Mouse (Mus musculus) kidney, postnatal 36 days (tissue): ENCODE results near the gene Kidins220.

Experiments
- DNase-seq, 2 experiments: peaks; one replicate each; pipeline ENCODE4 v3.0.0; 2021 to 2022; ENCODE audit warnings: mixed read lengths in 2 of 2

The Kidins220 gene

DNA sequence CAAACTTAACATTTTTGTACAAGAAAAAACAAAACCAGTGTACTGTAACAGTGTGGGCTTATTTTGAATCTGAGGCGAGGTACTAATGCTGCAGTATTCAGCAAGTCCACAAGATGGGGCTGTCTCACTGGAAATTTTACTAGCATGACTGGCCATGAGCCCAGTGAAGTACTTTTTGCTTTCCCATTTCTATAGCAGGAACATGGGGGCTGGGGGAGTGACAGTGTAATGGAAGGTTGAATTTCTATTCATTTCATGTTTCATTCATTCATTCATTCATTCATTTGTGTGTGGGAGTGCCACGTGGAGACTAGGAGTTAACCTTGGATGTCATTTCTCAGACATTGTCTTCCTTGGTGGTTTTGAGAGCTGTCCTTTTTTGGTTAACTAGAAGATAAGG lies 52.7 kb downstream of the Kidins220 start:
- peak; percentile 32 to 72 for DNase-seq

DNA sequence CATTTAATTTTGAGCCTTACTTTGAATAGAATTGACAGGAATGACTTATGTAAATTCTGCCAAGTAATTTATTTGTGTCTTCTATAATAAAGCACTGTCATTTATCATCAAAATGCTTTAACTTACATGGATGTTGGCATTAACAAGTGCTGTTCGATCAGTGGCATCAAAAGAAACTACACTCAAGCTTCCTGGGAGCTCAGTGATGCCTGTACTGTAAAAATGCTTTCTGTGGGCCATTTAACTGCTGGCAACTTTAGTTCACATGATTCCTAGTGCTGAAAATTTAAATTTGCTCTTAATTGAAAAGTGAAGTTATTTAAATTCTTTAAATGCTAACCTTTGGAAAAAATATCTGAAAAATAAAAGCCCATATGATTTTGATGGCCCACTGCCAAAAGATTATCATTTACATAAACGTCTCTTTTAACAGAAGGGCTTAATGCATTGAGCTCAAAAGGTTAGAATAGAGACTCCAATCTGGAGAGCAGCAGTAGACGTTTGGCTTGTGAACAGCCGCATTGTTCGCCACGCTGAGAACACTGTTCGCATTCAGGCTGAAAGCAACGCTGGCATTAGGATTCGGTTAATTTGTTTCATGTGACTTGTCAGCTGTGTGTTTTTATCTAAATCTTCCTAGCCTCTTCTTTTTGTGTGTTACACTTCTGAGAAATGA lies 59.1 kb downstream of the Kidins220 start:
- no peak for DNase-seq

DNA sequence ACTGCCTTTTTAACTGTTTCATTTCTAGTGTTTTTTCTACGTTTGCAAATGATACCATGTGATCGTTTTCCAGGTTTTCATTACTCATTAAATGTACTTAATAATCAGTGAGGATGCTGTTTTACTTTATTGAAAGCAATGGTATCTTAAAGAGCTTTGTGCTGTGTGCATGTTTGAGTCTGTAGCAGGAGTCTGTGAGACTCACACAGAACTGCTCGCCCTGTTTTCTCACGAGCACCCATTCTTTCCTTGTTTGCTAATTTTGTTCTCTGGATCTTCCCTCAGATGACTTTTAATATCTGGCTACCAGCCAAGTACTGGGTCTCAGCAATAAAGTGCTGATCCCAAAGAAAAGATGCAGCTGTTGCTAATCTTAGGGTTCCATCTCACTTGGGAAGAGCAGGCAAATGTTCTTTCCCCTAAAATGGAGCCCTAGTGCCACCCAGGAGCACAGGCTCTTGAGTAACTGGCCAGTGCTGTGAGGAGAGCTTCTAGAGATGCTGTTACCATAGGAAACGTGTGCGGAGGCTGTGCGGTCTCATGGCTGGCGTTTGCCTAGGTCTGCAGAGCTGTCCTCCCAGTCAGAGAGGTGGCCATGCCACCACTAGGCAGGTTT lies 59.7 kb downstream of the Kidins220 start:
- DNase-seq: peak in 1 of 2 experiments; percentile 64

DNA sequence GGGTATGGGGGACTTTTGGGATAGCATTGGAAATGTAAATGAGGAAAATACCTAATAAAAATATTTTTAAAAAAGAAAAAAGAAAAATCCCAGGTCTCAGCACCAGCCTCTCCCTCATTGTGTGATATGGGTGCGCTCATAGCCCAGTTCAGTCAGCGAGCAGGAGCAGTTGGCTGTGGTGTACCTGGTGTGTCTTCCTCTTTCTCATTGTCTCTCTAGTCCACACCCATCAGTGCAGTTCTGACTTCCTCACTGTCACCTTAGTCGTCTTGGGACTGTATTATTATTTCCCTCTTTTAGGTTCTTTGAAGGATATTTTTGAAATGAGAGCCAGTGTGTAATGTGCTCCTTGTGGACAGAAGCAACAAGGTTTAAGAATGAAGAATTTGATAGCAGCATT lies 61.3 kb downstream of the Kidins220 start:
- no peak for DNase-seq

DNA sequence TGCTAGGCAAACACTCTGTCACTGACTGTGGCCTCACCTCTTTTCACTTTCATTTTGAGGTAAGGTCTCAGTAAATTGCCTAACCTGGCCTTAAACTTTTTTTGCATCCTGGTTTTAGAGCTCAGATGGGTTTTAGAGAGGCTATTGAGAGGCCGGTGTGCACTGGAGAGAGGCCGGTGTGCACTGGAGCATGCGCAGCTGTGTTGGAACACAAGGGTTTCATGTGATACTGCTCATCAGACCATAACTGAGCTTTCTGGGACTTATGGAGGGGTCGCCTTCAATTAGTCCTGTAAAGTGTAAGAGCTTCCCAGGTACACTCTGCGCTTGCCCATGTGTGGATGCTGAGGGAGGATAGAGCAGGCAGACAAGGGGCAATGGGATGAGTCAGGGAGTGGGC lies 62.5 kb downstream of the Kidins220 start:
- DNase-seq: peak in 1 of 2 experiments; percentile 23

DNA sequence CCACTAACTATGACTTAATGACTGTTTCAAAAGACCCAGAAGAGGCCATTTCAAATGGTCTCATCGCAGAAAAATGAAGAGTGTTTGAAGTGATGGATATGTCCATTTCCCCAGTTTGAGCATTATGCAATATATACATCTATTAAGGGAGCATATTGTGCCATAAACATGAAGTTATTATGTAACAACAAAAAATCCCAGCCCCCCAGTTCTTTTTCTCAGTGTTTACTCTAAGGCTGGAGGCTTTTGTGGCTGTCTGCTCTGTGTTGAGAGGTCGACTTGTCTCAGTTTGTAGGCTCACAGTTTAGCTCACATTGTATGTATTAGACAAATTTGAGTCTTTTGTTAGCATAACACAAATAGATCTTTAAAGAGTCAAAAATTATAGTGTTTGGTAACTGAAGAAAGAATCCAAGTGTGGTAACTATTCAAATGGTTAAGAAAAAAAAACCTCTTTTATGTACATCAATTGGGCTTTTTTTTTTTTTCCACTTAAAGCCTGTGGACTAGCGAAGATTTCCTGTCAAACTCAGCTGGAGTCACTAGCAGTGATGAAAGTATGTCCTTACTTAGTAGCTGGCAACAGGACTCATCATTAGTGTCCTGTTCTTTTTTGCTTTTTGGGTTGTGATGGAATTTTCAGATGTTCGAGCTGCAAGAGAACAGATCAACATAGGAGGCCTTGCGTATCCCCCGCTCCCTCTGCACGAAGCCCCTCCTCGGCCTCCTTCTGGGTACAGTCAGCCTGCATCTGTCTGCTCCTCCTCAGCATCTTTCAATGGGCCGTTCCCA lies 63.2 kb downstream of the Kidins220 start:
- DNase-seq: no peak

DNA sequence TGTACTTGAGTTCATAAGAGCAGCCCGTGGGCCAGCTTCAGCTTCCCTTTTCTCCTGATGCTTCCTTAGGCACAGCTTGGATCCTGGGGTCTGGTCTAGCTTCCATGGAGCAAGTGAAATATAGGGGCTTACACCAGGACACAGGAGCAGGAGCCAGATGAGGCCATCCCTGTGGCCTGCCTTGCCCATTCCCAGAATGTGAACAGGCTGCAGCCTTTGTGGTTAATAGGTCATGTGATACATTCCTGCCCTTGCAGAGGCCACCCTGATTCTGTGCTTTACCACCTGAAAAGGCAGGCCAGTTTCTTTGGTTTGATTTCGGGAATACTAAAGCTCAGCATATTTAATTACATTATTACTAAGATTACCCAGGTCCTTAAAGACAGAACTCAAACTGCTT lies 69.3 kb downstream of the Kidins220 start:
- DNase-seq: no peak

DNA sequence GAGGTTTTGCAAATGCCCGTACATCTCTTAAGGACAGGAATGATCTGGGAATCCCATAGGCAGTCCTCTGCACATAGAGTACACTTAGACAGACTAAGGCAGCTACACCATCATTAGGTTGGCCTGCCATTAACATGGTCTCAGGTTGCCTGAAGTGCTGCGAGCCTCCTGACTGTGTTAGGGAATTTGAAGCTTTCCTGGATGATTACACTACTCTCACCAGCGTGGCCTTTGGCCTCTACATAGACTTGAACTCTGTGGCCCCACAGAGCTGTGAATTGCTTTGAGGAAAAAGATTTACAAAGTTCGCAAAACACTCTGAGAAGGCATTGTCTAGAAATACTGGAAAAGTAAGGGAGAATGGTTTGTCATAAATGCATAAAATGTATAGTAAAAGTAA lies 69.9 kb downstream of the Kidins220 start:
- DNase-seq: no peak

DNA sequence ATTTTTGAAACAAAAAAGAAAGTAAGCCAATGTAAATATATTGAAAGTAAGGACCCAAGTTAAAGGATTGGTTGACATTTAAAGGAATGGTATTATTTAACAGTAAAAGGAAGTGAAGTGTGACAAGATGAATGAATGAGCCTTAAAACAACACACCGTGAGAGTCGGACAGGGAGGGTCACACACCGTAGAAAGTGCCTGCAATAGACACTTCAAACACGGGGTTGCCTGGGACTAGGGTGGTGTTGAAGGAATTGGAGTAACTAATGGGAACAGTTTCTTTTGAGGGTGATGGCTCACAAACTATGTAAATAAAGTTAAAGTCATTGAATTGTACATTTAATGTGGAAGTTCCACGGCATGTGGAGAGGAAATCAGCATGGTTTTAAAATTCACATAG lies 74.5 kb downstream of the Kidins220 start:
- DNase-seq: no peak

DNA sequence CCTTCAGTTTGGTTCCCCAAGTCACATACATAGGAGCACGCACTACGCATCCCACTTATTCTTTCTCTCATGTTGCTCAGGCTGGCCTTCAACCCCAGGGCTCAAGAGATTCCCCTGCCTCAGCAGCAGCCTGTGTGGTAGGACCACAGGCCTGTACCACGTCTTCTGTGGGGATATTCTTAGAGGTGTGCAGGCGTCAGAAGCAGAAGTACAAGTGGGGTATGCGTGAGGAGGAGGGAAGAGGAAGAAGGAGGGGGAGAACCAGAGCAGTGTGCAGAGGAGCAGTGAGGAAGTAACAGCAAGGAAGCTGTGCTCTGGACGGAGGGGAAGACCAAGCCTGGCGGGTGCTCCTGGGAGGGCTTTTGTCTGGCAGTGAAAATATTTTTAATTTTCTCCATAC lies 79.8 kb downstream of the Kidins220 start:
- no peak for DNase-seq

DNA sequence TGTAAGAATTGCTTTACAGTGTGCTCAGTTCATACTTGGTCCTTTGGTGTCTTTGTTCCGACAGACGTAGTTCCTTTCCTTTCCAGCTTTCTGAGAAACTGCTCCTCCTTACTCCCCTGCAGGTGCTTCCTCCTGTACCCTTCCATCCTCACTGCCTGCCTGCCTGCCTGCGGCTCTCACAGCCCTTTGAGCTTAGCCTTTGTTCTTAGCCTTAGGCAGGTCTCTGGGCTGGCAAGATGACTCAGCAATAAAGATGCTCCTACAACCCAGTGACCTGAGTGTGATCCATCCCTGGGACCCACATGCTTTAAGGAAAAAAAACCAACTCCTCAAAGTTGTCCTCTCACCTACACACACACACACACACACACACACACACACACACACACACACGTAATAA lies 80.2 kb downstream of the Kidins220 start:
- DNase-seq: no peak

DNA sequence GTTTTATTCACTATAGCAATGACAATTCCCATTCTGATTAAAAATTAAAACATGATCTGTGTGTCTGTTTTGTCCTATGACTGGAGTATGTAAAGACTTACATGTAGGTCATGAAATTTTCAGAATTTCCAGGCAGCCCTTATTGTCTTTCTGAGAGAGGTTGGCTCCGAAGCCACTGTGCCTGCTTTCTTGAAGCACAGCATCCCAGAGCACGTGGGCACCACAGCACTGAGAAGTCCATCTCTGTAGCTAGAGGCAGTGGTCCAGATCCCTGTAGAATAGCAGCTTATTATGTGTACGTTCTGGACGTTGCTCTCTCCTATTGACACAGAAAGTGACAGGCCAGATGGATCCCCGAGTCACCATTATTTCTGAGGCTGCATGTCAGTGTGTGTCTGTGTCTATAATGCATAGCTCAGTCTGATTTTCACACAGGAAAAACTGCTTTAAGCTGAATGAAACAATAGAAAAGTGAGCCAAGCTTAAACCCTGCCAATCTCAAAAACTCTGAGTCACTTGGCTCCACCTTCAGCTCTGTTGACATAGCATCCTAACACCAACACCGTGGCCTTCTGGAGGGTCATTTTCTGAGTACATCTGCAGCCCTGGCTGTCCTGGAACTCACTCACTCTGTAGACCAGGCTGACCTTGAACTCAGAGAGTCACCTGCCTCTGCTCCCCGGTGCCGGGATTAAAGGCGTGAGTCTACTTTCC lies 84.9 kb downstream of the Kidins220 start:
- no peak for DNase-seq

DNA sequence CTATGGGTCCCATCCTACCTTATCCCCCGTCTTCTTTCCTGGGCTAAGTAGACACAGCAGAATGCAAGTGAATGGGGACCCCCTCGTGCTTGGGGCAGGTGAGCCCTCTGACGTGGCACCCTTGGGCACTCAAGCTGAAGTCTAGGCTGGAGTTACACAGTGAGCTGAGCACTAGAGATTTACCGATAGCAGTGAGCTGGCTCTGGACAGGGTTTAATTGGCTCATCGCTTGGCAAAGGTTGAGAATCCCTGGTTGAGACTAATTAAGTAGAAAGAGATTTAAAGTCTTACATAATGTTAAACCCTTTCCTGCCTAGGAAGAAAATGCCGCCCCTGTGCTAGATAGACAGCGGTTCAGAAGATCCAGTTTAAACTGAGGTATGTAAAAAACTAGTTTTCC lies 86.2 kb downstream of the Kidins220 start:
- no peak for DNase-seq

DNA sequence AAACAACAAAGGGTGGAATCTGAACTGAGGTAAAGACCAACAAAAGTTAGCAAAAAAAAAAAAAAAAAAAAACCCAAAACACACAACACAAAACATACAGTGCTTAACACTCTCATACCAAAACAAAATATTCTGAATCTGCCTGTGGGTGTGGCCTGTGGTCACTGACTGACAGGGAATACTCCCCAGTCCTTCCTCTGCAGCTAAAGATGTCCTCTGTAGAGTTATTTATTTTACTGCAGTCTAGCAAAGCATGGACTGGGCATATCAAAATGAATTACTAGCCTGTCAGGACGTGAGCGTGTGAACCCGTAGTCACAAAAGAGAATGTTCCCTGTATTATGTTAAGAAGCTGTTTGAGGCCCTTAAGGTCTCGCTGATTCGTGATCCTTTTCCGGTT lies 87.5 kb downstream of the Kidins220 start:
- no peak for DNase-seq

DNA sequence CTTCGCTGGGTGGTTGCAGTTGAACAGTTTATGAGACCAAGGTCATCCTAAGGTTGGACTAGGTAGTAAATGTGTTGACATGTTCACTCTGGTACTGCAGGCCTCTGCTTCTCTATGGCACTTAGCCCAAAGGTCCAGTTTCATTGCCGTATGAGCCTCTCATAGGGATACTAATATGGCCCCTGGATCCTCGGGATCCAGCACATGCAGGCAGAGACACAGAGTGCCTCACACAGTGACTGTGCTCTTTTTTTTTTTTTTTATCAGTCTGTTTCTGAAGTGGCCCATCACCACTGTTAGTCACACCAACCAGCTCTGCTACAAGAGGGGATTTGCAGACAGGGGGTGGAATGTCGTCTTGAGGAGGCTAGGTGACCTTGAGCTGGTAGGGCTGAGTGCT lies 98.6 kb downstream of the Kidins220 start:
- DNase-seq: no peak

DNA sequence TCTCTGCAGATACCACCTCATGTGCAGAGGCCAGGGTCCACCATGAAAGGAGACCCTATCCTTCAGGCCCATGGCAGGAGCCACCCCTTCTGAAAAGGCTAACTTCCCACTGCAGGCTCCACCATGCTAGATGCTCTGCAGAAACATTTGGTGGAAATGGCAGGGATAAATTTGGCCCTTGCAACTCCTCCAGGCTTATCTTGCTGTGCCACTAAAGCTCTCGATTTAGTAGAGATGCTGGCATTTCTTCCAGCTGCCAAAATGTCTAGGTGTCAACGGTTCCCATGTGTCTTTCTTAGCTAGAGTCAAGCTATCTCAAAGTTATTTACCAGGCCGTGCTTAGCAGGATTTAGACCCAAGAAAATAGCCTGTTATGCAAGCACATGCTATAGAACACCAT lies 99.6 kb downstream of the Kidins220 start:
- no peak for DNase-seq

DNA sequence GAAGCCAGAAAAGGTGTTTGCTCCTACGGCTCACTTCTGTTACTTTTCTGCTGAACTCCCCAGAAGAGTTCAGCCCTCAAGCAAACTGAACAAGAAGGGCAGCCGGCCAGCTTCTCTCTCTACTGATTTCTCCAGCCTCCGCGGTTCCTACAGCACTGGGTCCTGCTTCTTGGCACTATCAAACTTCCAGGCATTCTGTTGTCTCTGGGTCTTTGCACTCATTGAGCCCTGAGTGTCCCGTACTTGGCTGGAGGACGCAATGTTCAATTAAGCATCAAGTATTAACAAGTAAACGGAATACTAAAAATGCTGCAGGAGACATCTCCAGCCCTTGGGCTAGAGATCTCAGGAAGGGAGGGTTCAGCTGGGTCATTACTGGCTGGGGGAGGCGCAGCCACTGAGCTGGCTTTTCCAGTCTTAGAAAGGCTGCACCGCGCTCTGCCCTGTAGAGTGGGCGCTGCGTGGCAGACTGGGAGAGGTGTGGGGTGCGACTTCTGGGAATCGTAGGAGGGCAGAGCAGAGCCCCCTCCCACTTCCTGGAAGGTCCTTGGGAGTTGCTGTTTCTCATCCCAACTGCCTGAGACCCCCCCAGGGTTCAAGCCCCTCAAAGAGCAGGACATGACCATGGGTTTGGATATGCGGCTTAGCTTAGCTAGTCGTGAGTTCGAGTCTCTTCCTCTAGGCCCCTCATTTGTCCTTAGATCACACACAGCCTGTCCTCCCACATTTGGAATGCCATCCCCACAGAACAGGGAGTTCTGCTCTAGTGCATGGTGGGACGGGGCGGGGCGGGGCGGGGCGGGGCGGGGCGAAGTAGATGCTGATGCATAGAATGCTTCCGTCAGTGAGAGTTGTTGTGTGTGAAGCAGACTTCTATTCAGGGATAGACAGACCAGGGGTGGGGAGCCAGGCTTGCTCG lies 108.8 kb downstream of the Kidins220 start:
- DNase-seq: peak in 1 of 2 experiments; percentile 27

DNA sequence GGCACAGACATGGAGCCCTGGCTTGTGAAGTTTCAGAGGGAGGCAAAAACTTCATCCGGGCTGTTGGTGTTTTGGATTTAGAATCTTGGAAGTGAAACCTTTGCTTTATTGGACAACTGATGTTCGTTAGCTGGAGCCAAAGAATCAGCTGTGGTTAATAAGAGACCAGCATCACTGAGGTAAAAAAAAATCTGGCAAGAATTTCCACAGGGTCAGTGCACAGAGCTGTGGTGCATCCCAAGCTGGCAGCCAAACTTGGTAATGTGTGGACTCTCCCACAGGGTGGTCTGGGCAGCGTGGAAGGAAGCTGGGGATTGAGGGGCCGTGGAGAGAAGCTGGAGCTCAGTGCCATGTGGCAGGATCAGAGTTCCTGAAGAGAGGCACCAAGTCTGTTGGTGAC lies 112.2 kb downstream of the Kidins220 start:
- DNase-seq: peak; percentile 51 to 70

DNA sequence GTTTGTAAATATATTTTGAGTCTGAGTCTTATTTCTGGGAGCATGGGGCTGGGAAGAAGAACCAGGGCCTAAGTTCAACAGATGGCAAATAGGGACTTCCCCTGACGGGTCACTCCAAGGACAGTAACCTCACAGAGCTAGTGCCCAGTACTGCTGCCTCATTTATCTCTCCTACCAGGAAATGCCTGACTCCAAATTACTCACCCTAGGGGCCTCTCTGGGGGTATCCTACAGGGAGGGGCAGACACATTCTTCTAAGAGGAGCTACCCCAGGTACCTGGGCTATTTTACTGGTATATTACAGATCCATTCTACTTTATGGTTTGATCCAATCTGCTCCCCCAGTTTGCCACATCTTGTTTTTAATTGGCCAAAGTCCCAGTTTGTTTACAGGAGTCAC lies 114.7 kb downstream of the Kidins220 start:
- no peak for DNase-seq

DNA sequence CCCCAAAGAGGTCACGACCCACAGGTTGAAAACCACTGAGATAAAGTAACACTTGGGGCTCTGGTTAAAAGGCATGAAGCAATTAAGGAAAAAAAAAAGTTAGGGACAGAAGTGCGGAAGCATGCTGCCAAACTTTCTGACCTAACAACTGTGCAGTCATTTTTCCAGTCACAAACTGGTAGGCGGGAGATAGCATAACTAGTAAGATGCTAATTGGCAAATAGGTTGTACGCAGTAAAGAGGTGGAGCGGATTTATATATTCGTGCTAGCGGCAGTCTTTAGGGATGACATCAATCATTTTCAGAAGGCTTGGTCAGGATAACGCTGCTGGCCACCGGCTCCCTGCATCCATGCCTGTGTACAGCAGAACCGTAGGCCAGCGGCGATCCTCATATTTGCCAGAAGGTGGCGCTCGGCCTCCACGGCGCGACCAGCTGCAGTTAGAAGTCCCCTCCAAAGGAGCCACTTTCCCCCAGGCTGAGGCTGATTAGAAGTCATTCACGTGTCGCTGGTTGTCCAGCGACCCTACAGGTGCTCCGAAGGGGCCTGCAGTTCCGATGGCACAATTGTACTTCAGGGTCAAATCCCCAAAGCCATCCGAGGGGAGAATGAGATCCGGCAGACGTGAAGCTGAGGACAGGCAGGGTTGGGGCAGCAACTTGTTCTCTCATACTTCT lies 117.4 kb downstream of the Kidins220 start:
- peak; percentile 90 to 93 for DNase-seq

DNA sequence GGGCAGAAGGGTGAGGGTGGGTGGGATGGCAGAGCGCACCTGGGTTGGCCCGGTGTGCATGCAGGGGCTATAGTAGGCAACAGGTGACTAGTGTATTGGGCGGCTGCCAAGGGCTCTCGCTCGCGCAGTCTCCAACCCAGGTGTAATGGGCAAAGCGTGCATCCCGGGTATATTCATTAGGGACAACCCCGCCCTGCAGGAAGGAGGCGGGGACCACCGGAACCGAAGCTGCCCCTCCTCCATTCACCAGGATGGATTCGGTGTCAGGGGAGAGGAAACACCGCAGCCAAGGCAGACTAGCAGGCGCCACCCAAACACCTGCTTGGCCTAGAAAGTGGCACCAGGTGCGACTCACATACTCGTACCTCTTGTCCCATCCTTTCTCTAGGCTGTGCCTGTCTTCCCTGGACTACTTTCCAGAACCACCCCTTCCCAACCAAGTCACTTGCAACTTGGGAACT lies 118.1 kb downstream of the Kidins220 start:
- DNase-seq: peak; percentile 86
